Mouse (Mus musculus): ENCODE data around the gene Mettl21a. TPM values are rescaled to one million over a fixed set of nuclear protein-coding genes. Genes with fewer than 3 reads are reported as not detected.
"Not testable (repeated sequence)": the region's sequence is repeated elsewhere in the genome, so short reads cannot be mapped to it uniquely, and the experiment has no call there.

The Mettl21a gene
- polyA plus RNA-seq, 1 experiment from 2014 or later, result 18.7 TPM

DNA sequence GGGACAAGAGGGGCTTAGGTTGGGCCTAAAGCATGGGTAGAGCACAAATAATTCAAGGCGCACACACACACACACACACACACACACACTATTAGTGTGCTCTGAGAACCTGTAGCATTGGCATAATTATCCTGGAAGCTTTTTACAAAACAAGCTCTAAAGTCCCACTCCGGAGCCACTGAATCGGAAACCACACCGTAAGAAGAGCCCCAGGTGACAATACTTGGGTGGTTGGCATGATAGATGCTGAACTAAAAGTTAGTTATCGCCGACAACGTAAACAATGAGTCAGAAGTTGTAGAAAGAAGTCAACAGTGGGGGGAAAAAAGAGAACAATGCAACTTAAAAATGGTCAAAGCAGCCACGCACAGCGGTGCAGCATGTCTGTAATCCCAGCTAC, 2.7 kb downstream of the Mettl21a start:
- H3K4me1 ChIP-seq, result peaks cover 28% of the 10 kb centered on the region
- H3K27ac ChIP-seq, result no peak overlapping the region
- H3K4me3 ChIP-seq, result no peak overlapping the region
- no peak overlapping the region for H3K9ac ChIP-seq
- no peak for ATAC-seq (ENCODE audit: insufficient number of reproducible peaks, insufficient read depth, low FRiP score, low TSS enrichment, low read depth)
- H3K9me3 ChIP-seq, result no peaks in the 10 kb centered on the region
- H3K4me2 ChIP-seq, result no peak overlapping the region
- H3K36me3 ChIP-seq, result peaks cover 35% of the 10 kb centered on the region
- no peaks in the 10 kb centered on the region for H3K27me3 ChIP-seq
- 91% methylated on average over 9 of the region's 9 CpGs for WGBS

DNA sequence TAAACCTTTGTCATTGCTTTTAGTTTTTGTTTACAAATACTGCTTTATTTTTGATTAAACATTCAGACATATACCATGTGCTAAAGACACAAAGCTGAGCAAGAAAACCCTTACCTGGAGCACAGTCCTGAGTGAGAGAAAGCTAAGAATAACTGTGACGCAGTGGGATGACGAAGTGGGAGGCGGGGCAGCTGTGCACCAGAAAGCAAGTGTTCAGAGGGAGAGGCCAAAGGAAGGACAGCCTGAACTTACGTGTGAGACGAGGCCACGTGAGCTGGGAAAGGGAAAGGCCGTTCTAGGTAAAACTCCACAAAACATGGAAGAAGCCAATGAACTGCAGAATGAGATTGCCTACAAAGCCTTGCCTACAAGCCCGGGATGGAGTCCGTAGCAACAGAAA, 7.1 kb downstream of the Mettl21a start:
- Histone ChIP-seq H3K27me3 (no peaks in the 10 kb centered on the region), H3K4me2 (no peak overlapping the region), H3K4me3 (no peak overlapping the region), H3K9me3 (no peaks in the 10 kb centered on the region), H3K36me3 (peaks cover 58% of the 10 kb centered on the region), H3K27ac (no peak overlapping the region), H3K9ac (no peak overlapping the region), H3K4me1 (peaks cover 1% of the 10 kb centered on the region; the same call in 1 of the 2 replicates)
- 93% methylated on average over 9 of the region's 9 CpGs for WGBS
- no peak for ATAC-seq (ENCODE audit: insufficient number of reproducible peaks, insufficient read depth, low FRiP score, low TSS enrichment, low read depth)

DNA sequence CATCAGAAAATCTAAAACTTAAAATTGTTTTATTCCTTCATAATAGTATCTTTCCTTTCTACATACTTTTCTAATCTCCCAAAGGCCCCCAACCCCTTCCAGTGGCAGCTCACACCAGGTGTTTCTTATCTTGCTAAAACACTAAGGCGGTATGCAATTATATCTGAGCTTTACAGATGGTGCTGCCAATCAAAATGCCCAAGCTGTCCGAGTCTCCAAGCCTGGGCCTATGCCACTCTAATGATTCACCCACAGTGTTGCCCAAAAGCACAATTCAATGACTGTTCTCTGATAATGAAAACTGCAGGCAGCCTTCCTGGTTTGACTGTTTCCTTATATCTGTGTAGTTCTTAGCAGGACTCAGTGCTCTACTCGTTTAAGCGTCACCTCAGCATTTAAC, 7.9 kb downstream of the Mettl21a start:
- no peaks in the 10 kb centered on the region for H3K4me1 ChIP-seq
- H3K9me3 ChIP-seq, result no peaks in the 10 kb centered on the region
- H3K4me3 ChIP-seq, result no peak overlapping the region
- H3K27me3 ChIP-seq, result no peaks in the 10 kb centered on the region
- 82% methylated on average over 4 of the region's 4 CpGs for WGBS
- H3K36me3 ChIP-seq, result peaks cover 59% of the 10 kb centered on the region
- no peak overlapping the region for H3K27ac ChIP-seq
- no peak overlapping the region for H3K9ac ChIP-seq
- H3K4me2 ChIP-seq, result no peak overlapping the region
- ATAC-seq (ENCODE audit: insufficient number of reproducible peaks, insufficient read depth, low FRiP score, low TSS enrichment, low read depth), result no peak

DNA sequence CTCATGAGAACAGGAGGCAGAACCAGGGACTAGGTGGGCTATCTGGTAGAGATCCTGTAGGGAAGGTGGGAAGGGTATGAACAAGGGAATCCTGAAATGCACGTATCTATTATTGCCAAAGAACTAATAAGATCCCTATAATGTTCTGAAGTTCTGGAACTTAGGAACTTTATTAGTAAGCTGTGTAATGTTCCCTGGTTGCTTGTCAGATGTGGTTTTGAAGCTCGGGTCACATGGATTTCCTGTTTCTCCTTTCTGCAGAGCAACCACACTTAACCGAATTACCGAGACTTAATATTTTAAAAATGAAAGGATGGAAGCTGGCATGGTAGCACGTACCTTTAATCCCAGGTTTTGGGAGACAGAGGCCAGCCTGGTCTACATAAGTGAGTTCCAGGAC, 13.7 kb downstream of the Mettl21a start:
- no peak for ATAC-seq (ENCODE audit: insufficient number of reproducible peaks, insufficient read depth, low FRiP score, low TSS enrichment, low read depth)
- H3K9ac ChIP-seq, result no peak overlapping the region
- no peaks in the 10 kb centered on the region for H3K4me1 ChIP-seq
- no peak overlapping the region for H3K27ac ChIP-seq
- H3K4me3 ChIP-seq, result no peak overlapping the region
- peaks cover 49% of the 10 kb centered on the region for H3K36me3 ChIP-seq
- no peaks in the 10 kb centered on the region for H3K27me3 ChIP-seq
- WGBS, result 88% methylated on average over 5 of the region's 5 CpGs
- H3K4me2 ChIP-seq, result no peak overlapping the region
- no peaks in the 10 kb centered on the region for H3K9me3 ChIP-seq

DNA sequence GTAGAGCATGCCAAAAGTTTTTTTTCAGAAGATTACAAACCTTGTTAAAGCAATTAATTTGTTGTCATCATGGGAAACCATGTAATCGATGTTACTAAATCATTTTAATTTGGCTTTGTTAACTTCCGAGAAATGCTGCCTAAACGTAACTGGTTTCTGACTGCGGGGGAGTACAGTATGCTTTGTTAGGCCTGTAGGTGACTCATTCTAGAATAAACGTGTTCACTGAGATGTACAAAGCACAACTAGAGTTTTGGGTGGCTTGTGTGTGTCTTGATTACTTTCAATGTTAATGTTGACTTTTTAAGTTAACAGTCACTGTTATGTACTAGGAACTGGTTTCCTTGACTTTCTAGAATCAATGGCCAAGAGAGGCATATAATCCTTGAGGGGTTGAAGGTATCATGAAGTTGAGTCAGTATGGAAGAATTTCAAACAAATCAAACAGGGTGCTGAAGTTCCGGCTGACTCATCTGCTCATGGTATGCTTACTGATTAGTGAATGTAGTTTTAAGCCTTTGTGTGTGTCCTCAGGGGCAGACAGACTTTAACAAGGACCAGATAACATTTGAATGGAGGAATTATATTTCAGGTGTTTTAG, 15.7 kb downstream of the Mettl21a start:
- no peak overlapping the region for H3K4me2 ChIP-seq
- 85% methylated on average over 6 of the region's 6 CpGs for WGBS
- no peak for ATAC-seq (ENCODE audit: insufficient number of reproducible peaks, insufficient read depth, low FRiP score, low TSS enrichment, low read depth)
- no peak overlapping the region for H3K4me3 ChIP-seq
- H3K9ac ChIP-seq, result no peak overlapping the region
- H3K36me3 ChIP-seq, result peaks cover 47% of the 10 kb centered on the region
- no peak overlapping the region for H3K27ac ChIP-seq
- H3K27me3 ChIP-seq, result no peaks in the 10 kb centered on the region
- no peaks in the 10 kb centered on the region for H3K4me1 ChIP-seq
- no peaks in the 10 kb centered on the region for H3K9me3 ChIP-seq

DNA sequence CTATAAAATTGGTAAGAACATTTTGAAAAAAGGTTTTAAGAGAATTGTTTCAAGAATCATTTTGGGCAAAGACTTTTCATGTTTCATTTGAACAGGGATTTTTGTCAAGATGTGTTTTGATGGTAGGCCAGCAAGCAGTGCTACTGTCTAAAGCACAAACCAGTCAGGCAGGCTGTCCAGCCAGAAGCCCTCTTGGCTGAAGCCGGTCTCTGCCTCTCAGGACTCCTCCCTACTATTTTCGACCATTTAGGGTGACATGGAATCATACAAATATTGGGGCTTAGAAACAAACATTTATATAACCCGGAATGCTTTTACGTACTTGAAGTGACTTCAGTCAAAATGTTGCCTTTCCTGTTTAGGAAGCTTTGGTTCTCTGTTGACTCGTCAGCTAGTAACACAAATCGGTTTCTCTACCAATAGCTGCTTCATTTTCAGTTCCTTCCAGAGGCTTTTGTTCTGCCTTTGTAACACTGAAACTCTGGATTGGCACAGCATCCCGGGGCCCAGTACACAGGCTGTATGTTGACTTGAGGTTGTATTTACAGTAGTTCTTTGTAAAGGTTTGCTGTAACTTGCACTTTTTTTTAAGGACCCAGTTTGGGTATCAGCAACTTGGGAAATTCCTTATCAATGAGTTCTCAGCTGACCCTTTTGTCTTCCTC, 16.5 kb downstream of the Mettl21a start:
- Histone ChIP-seq H3K9me3 (no peaks in the 10 kb centered on the region), H3K27me3 (no peaks in the 10 kb centered on the region), H3K9ac (no peak overlapping the region), H3K4me3 (no peak overlapping the region), H3K4me1 (no peaks in the 10 kb centered on the region), H3K27ac (no peak overlapping the region), H3K4me2 (no peak overlapping the region), H3K36me3 (peaks cover 48% of the 10 kb centered on the region)
- ATAC-seq (ENCODE audit: insufficient number of reproducible peaks, insufficient read depth, low FRiP score, low TSS enrichment, low read depth), result no peak
- WGBS, result 87% methylated on average over 7 of the region's 7 CpGs

DNA sequence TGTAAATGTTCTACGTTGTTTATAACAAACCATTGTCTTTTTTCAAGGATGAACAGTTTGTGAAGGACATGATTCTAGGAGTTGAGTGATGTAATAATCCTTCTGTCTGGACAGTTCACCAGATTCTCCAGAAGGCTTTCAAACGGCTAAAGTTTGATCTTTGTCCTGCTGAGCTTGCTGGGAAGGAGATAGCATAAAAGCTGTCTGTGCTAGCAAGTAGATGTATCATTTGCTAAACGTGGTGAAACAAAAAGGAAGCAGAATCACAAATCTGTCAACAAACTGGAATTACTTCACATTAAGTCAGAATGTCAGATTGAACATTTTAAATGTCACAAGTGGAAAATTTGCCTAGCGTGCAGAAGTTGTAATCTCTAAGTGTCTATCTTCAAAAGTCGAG, 18.1 kb downstream of the Mettl21a start:
- H3K9ac ChIP-seq, result no peak overlapping the region
- no peak overlapping the region for H3K27ac ChIP-seq
- ATAC-seq (ENCODE audit: insufficient number of reproducible peaks, insufficient read depth, low FRiP score, low TSS enrichment, low read depth), result no peak
- H3K36me3 ChIP-seq, result peaks cover 42% of the 10 kb centered on the region
- H3K4me1 ChIP-seq, result no peaks in the 10 kb centered on the region
- WGBS, result 61% methylated on average over 5 of the region's 5 CpGs
- H3K9me3 ChIP-seq, result no peaks in the 10 kb centered on the region
- H3K4me2 ChIP-seq, result no peak overlapping the region
- H3K27me3 ChIP-seq, result no peaks in the 10 kb centered on the region
- no peak overlapping the region for H3K4me3 ChIP-seq

DNA sequence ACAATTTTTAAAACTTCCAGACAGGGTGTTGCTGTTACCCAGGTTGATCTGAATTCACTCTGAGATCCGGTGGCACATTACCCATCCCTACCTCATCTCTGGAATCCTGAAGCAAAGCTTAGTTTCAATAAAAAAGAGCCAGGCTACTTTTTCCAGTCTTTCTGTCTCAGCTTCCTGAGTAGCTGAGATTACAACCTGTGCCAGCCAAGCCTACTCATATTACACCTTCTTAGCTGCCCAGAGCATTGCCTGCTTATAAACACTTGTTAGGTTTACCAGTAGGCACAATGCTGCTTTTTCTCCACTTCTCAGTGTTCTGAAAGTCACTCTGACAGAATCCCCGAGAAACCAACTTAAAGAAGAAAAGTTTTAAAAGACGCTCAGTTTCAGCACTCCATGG, 38.2 kb downstream of the Mettl21a start:
- Histone ChIP-seq H3K4me3 (no peak overlapping the region), H3K36me3 (peaks cover 56% of the 10 kb centered on the region), H3K9me3 (no peaks in the 10 kb centered on the region), H3K4me1 (no peaks in the 10 kb centered on the region), H3K27me3 (no peaks in the 10 kb centered on the region), H3K27ac (no peak overlapping the region), H3K9ac (no peak overlapping the region), H3K4me2 (no peak overlapping the region)
- WGBS, result 86% methylated on average over 3 of the region's 3 CpGs
- ATAC-seq (ENCODE audit: insufficient number of reproducible peaks, insufficient read depth, low FRiP score, low TSS enrichment, low read depth), result no peak

DNA sequence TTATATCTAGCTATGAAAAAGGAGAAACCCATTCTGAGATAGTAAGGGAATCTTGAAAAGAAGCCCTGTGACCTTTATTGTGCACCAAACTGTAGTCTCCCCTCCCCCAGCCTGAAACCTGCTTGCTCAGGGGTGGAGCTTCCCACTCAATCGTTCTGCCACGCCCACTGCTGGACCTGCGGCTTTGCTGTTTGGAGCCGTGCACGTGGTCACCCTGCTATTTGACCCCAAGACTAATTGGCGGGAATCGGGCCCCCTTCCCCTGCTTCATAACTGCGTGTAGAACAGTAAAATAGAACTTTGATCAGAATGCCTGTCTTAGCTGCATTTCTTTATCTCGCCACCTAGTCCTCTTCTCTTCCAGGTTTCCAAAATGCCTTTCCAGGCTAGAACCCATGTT, 39.1 kb downstream of the Mettl21a start:
- H3K27ac ChIP-seq; H3K4me3 ChIP-seq; H3K27me3 ChIP-seq; H3K9me3 ChIP-seq; H3K9ac ChIP-seq; H3K4me2 ChIP-seq; ATAC-seq (ENCODE audit: insufficient number of reproducible peaks, insufficient read depth, low FRiP score, low TSS enrichment, low read depth); H3K4me1 ChIP-seq: not testable (repeated sequence)
- WGBS, result 42% methylated on average over 9 of the region's 9 CpGs
- peaks cover 56% of the 10 kb centered on the region for H3K36me3 ChIP-seq

DNA sequence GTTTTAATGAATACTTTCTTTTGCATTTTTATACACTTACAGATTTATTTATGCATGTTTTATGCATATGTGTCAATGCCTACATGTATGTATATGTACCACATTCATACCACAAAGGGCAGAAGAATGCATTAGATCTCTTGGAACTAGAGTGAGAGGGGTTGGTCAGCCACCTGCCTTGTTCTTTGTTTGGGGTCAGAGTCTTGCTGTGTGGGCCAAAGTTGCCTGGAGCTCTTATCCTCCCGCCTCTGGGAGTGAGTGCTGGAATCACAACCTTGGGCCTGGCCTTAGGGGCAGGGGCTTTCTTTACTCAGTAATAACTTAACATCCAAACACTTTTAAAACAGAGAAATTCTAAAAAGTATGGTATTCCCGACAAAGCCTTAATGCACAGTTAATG, 40.3 kb downstream of the Mettl21a start:
- WGBS, result 72% methylated on average over 2 of the region's 2 CpGs
- no peaks in the 10 kb centered on the region for H3K4me1 ChIP-seq
- H3K9me3 ChIP-seq, result no peaks in the 10 kb centered on the region
- no peak for ATAC-seq (ENCODE audit: insufficient number of reproducible peaks, insufficient read depth, low FRiP score, low TSS enrichment, low read depth)
- H3K4me3 ChIP-seq, result no peak overlapping the region
- H3K9ac ChIP-seq, result no peak overlapping the region
- no peak overlapping the region for H3K27ac ChIP-seq
- no peaks in the 10 kb centered on the region for H3K27me3 ChIP-seq
- H3K4me2 ChIP-seq, result no peak overlapping the region
- H3K36me3 ChIP-seq, result peaks cover 53% of the 10 kb centered on the region

DNA sequence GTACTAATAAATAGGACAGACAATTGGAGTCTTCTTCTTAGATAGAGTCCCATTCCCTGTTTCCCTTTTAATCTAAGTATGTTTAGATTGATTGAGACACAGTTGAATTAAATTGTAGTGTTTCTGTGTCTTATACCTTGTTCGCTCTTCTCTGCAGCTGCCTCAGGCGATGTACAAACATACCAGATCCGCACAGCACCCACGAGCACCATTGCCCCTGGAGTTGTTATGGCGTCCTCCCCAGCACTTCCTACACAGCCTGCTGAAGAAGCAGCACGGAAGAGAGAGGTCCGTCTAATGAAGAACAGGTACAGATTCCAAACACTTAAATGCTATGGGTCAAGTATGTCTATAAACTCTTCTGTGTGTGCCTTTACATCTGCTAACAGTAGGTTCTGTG, 41.0 kb downstream of the Mettl21a start:
- H3K4me2 ChIP-seq, result no peak overlapping the region
- H3K27me3 ChIP-seq, result no peaks in the 10 kb centered on the region
- H3K9me3 ChIP-seq, result no peaks in the 10 kb centered on the region
- H3K9ac ChIP-seq, result no peak overlapping the region
- H3K4me3 ChIP-seq, result no peak overlapping the region
- ATAC-seq (ENCODE audit: insufficient number of reproducible peaks, insufficient read depth, low FRiP score, low TSS enrichment, low read depth), result no peak
- H3K27ac ChIP-seq, result no peak overlapping the region
- H3K36me3 ChIP-seq, result peaks cover 48% of the 10 kb centered on the region
- H3K4me1 ChIP-seq, result no peaks in the 10 kb centered on the region
- 76% methylated on average over 7 of the region's 7 CpGs for WGBS

DNA sequence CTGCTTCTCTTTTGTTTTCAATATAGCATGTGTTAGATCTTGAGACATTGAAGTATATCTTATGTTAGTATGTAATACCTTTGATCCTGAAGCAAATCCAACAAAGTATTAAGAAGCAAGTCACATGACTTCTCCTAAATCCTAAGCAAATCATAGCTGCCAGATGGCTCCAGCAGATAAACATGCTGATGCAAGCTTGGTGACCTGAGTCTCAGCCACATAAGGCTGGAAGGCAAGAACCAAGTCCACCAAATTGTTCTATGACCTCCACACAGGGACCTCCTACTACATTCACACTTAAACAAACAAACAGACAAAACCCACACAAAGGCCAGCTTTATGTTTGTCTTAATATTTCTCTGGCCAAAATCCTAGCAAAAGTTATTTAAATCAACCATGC, 48.8 kb downstream of the Mettl21a start:
- no peak for ATAC-seq (ENCODE audit: insufficient number of reproducible peaks, insufficient read depth, low FRiP score, low TSS enrichment, low read depth)
- Histone ChIP-seq H3K36me3 (peaks cover 41% of the 10 kb centered on the region), H3K9me3 (no peaks in the 10 kb centered on the region), H3K27me3 (no peaks in the 10 kb centered on the region), H3K4me3 (no peak overlapping the region), H3K9ac (no peak overlapping the region), H3K4me1 (no peaks in the 10 kb centered on the region), H3K27ac (no peak overlapping the region), H3K4me2 (no peak overlapping the region)

Data from embryonic facial prominence, embryonic 13.5 days (tissue).